Mouse (Mus musculus): ENCODE measurements at regions not wholly inside any gene's neighbourhood (a gene's known extent, or its start where the extent isn't known, plus 50 kb on each side); places are given as distances from the start of the nearest gene placed in this dataset.
A peak's percentile ranks its signal among the peaks of the same experiment; 100 is the strongest.

GRCm38 (mm10) chr2:173469756-173470155, 52.6 kb upstream of the 1700021F07Rik start:
- DNase-seq (ENCODE audit: low spot score) (peak; percentile 8), ATAC-seq (ENCODE audit: low FRiP score, low TSS enrichment) (no peak)
- H3K36me3 ChIP-seq (ENCODE audit: control insufficient read depth, insufficient read depth, low read length) = no peaks in the 10 kb centered on the region
- no peaks in the 10 kb centered on the region for H3K4me1 ChIP-seq (replicated peaks; ENCODE audit: control insufficient read depth, insufficient read depth)
- H3K27me3 ChIP-seq (ENCODE audit: control insufficient read depth, insufficient read depth, low read length) = no peaks in the 10 kb centered on the region
- no peaks in the 10 kb centered on the region for H3K9me3 ChIP-seq (ENCODE audit: control insufficient read depth, low read length)
- no peak overlapping the region for H3K27ac ChIP-seq (replicated peaks)
- H3K9ac ChIP-seq (ENCODE audit: low read length) = no peak overlapping the region
- TF ChIP-seq CTCF (IDR thresholded peaks at IDR 0.05; ENCODE audit: low read depth) (no peak), EP300 (optimal IDR thresholded peaks at IDR 0.05) (no peak)
- 71% methylated on average over 7 of the region's 7 CpGs for WGBS
- H3K4me3 ChIP-seq (ENCODE audit: low read depth, low read length) = no peak overlapping the region
- no peak overlapping the region for H3K4me2 ChIP-seq (replicated peaks; ENCODE audit: low read depth)

Data from stomach, postnatal 0 days (tissue).